Mouse (Mus musculus): ENCODE results near the gene Optc.

DNA sequence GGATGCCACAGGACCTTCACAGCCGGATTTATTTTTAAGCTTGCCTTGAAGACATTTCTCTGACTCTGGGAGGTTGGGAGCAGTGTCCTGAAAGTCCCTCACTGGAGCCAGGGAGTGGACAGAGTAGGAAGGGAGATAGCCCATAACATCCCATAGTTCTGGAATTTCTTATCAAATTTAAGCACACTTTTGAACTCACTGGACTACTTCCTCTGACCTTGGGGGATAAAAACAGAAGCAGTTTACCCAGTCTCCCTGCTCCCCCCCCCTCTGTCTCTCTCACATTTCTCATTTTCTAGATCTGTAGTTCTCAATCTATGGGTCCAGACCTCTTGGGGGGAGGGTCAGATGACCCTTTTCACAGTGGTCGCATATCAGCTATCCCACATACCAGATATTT, 46.2 kb upstream of the Optc start:
- TF ChIP-seq ZC3H11A (IDR thresholded peaks at IDR 0.05; ENCODE audit: low read depth, low read length) (no peak), KAT2A (conservative IDR thresholded peaks at IDR 0.05; ENCODE audit: low read depth, low read length) (no peak), EP300 (IDR thresholded peaks at IDR 0.05; ENCODE audit: low read depth in 1 of 2, low read length in 2 of 2) (peak; percentile 74 to 76; a peak in 3 of 4 replicates), CTCF (IDR thresholded peaks at IDR 0.05 in 2 of 3, conservative IDR thresholded peaks at IDR 0.05 in 1 of 3; ENCODE audit: control insufficient read depth in 1 of 3, insufficient read depth in 1 of 3, low read depth in 2 of 3, low read length in 3 of 3, poor library complexity in 1 of 3, severe bottlenecking in 1 of 3) (no peak), NRF1 (IDR thresholded peaks at IDR 0.05; ENCODE audit: insufficient read depth, low read depth, low read length, poor library complexity, severe bottlenecking) (no peak), POLR2A (IDR thresholded peaks at IDR 0.05; ENCODE audit: control insufficient read depth in 1 of 2, insufficient read depth in 1 of 2, low read depth in 1 of 2, low read length in 2 of 2, poor library complexity in 1 of 2) (no peak)
